8 mouse cellular contexts compared by ENCODE assay signal in the genomic region with DNA sequence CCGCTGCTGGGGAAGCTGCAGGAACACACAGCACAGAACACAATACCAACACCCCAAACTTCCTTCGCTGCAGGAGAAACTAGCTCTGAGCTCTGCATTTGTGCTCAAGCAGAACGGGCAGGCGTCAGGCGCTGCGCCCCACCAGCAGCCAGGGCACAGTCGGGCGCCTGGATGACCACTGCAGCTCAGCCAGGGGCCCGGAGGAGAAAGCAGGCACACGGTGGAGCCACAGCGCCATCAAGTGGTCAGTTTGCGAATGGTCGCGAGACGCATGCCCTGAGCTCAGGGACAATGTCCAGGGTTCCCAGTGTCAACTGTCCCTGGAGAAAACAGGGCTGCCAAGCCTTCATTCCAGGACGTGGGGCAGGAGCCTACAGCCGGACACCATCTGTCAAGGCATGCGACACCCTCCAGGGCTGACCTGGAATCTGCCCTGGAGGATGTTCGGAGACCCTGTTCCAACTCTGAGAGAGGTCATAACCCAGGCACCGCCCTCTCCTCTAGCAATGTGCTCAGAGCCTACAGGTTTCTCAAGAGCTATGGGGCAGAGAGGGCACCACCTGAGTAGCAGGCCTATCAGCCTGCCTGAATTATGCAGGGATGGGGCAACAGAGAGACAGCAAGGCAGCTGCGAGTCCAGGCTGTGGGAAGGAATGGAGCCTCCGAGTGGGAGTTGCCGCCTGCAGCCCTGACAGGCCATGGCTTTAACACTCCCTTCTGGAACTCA.
DNase-seq lines count a peak whose midpoint lies in the region; ATAC-seq lines count a peak whose summit lies in the region.

No protein-coding gene starts in this region.

- H3K9ac ChIP-seq in hindbrain, embryonic 16.5 days (ENCODE audit: low read depth, low read length): peak overlapping the region; percentile 52; the same call in 1 of the 2 replicates

- peak overlapping the region; percentile 17; the same call in 1 of the 2 replicates for H3K27ac ChIP-seq in hindbrain, embryonic 16.5 days (ENCODE audit: low read depth, low read length)

- H3K4me1 ChIP-seq in hindbrain, embryonic 16.5 days (ENCODE audit: control insufficient read depth, insufficient read depth, low read depth, low read length): peaks cover 17% of the 10 kb centered on the region

- H3K4me3 ChIP-seq in hindbrain, embryonic 16.5 days (ENCODE audit: low read length): peak overlapping the region; percentile 25

- peak overlapping the region; percentile 55 for H3K4me2 ChIP-seq in hindbrain, embryonic 16.5 days (ENCODE audit: low read length)

- no peaks in the 10 kb centered on the region for H3K27me3 ChIP-seq in hindbrain, embryonic 16.5 days (replicated peaks; ENCODE audit: control insufficient read depth, insufficient read depth, low read length)

- no peaks in the 10 kb centered on the region for H3K36me3 ChIP-seq in hindbrain, embryonic 16.5 days (ENCODE audit: control insufficient read depth, insufficient read depth, low read length)

- H3K9me3 ChIP-seq in hindbrain, embryonic 16.5 days (ENCODE audit: control insufficient read depth, low read length): no peaks in the 10 kb centered on the region

- peak; percentile 80 for ATAC-seq in common myeloid progenitor, adult 5-6 weeks (replicated peaks; ENCODE audit: low read depth, poor library complexity, severe bottlenecking)
- ATAC-seq in hindbrain, embryonic 16.5 days: peak; percentile 76
- peak; percentile 89 for ATAC-seq in megakaryocyte, adult 5-6 weeks (ENCODE audit: poor library complexity, severe bottlenecking)
- ATAC-seq in inflammation-experienced regulatory T-cells, adult 6 months: no peak

- WGBS in hindbrain, embryonic 16.5 days: 6% methylated on average over 23 of the region's 23 CpGs

- DNase-seq in ZHBTc4 (ENCODE audit: low read depth, low spot score): peak; percentile 82
- DNase-seq in gastrocnemius, adult 8-10 months (ENCODE audit: low spot score in 2 of 2): peak; percentile 77
- DNase-seq in left cerebral cortex, adult 18-20 months (ENCODE audit: low spot score in 2 of 2): peak; percentile 74 to 79
- peak; percentile 78 to 79 for DNase-seq in right cerebral cortex, adult 2 months (ENCODE audit: low spot score in 2 of 2)
